Mouse (Mus musculus) yolk sac, embryonic 10.5 days (tissue): ENCODE data around the gene Rab30.

Experiments used
- DNase-seq: peaks from one replicate; pipeline ENCODE4 v3.0.0-alpha.2; 2017; ENCODE audit warnings: low spot score

Rab30 gene

DNA sequence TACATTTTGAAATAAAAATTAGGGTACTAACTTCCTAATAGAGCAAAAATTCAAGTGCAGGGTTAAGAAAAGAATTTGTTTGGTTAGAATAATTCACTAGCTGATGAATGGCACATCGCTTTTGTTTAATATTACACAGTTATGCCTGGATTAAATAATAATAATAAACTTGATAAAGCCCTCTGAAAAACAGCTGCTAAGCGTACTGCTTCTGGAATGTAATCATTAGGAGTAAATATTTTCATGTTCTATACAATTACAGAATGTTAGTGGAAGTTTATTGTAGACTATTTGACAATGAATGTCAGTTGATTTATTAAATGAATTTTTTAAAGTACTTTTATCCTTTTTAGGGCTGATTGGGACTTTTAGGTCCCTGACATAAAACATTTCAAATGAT, 100.9 kb downstream of the Rab30 start:
- no peak for DNase-seq

DNA sequence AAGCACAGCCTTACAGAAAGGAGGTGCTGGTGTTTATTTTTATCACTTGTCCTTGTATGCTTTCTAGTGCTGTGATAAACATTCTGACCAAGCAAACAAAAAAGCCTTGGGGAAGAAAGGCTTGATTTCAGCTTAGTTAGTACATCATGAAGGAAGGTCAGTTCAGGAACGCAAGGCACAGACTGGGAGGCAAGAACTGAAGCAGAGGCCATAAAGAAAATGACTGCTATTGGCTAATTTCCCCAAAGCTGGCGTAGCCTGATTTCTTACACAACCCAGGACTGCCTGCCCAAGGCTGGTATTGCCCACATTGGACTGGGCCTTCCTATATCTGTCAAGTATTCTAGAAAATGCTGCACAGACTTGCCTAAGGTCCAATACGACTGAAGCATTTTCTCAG, 106.8 kb downstream of the Rab30 start:
- DNase-seq = no peak

DNA sequence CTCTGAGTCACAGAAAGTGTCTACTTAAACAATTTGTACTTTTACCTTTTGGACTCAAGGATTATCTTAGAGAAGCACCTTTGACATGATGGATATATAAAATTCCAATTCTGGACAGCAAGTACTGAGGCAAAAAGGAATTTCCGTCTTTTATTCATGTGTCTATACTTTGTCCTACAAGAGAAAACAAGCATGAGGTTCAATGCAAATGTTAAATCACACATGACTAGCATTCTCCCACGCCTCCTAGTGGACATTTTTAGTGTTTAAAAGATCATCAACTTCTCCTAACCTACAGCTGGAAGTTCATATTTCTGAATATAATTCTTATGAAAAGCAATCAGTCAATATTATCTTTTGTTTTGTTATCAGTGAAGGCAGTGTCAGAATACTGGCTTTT, 125.1 kb downstream of the Rab30 start:
- no peak for DNase-seq

DNA sequence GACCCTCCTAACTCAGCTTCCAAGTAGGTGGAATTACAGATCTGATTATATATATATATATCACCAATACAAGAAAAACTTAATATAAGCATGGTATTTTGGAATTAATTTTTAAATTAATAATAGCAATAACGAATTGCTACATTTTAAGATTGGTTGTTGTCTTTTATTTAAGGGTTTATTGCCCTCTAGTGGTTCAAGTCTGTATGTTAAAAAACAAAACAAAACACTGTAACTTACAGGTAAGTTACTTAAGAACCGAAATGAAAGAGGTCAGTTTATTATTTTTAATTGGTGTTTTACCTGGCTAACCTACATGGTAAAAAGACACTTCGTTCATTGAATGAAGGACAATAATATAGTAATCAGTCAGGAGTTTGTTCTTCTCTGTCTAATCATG, 128.8 kb downstream of the Rab30 start:
- DNase-seq = no peak

DNA sequence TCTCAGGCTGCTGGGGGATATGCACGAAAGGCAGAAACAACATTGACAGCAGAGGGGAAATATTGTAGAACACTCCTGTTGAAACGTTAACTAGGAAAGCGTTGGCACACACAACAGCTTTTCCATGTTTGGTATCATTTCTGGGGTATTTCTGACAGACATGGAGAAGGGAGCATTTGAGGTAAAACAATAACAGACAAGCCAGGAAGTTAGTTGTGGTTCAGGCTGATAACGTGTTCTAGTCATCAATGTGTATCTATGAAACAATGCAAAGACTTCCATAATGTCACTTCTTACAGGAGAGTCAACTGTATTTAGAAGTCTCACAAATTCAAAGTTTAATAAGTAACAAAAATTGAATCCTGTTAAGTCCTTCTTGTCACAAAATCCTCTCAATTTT, 130.2 kb downstream of the Rab30 start:
- DNase-seq = no peak

DNA sequence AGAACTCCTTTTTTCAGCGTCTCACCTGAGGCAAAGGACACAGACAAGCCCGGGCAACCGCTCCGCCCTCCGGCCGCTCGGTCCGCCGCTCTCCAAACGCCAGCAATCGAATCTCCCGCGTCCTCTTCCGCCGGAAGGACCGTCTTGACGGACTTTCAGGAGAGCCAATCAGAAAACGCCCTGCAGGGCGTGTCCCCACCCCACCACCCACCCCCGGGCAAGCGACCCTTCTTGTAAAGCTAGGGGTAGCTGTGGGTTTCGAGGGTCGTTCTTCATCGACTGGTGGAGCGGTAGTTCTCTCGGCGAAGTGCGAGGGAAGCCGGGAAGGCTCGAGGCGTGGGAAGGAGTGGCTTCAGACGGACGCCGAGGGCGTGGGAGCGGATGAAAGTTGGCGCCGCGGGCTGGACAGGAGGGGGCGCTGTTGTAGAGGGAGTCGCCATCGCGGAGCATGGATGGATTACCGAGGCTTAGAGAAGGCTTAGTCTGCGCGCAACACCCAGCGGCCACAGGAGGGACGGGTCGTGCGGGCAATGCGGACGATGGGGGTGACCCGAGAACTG, 132.8 kb downstream of the Rab30 start, which contains the start of the genes Ddias and Prcp:
Ddias (minus strand) TSS at position 132 of the 560 bp plus-strand sequence.
Prcp (plus strand) TSS at position 355 of the 560 bp plus-strand sequence.
- peak; percentile 96 for DNase-seq

DNA sequence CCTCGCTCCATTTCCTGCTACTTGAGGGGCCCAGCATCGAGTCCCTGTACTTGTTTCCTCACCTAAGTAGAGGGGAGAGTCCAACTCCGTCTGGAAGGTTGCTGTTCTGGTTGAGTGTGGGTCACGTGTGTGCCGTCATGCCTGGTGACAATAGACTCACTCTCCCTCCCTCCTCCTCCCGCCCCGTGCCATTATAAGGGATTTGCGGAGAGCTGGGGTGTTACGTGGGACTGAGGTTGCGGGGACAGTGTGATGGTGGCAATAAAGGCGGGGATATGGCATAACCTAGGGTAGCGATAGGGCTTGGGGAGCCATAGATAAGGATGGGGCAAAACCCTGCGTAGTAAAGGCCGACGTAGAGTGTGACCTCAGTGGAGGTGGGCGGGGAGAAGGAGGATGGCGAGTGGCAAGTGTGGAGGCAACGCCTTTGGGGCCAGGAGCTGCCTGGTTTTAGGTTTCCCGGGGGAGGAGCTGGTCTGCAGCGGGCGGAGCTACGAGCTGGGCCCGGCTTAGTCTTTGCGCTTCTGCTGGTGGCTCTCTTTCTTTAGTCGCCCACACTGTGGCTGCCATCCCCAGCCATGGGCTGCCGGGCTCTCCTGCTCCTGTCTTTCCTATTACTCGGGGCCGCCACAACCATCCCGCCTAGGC, 133.5 kb downstream of the Rab30 start:
- DNase-seq = peak; percentile 95

DNA sequence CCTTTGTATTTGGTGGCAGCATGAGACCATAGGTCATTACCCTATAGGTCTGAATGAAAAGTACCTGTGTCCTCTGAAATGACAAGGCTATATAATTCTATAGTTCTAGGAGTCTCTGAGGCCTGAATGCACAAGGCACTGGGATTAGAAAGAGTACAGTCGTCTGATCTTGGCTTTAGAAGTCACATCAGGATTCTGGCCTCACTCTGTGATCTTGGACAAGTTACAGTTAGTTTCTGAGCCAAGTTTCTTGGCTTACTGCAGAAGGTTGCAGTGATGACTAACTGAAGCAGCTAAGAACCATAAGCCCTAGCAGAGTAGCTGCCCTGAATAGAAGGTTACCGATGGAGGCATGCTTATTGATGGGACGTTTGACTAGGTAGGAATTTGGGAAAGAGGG, 134.7 kb downstream of the Rab30 start:
- no peak for DNase-seq

DNA sequence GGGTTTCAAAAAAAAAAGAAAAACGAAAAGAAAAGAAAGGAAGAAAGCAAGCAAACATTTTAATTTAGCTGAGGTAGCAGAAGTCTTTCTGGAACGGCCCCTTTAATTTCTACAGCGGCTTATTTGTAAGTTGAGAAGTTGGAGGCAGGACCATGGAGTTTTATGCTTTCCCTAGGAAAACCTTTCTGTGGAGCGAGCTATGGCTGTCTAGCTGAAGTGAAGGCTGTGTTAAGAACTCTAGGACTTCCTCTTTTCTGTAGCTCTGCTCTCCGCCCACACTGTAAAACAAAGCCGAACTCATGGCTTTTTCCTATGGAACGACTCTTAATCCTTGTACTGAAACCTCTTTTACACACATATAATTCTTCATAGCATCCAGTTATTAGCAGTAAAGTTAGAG, 135.1 kb downstream of the Rab30 start:
- no peak for DNase-seq

DNA sequence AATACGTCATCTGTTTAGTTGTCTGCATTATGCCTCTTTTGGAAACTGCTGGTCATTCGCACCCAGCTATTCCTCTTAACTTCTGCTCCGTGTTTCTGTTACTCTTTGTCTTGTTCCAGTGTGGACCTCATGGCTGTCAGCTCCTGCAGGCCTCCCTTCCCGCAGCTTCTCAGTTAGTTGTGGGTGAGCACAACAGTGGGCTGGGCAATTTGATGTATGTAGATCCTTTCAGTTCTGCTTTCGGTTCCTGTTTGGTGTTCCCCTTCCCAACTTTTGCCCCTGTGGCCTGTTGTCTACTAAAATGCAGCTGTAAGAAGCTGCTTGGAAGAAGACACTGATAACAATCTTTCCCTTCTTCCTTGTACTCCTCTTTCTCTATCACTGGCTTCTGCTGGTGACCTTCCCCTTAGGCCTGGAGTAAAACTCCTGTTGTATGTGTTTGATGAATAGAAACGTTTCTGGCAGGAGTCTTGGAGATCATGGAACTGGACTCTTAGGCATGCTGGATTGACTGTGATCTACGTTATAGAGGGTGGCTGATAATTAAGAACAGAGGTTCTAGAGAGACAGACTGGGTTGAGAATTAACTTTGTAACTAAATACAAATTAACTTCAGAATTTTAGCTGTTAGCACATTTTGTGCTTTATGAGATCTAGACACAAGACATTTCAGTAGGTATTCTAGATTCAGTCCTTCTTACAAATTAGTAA, 137.3 kb downstream of the Rab30 start:
- DNase-seq = no peak

DNA sequence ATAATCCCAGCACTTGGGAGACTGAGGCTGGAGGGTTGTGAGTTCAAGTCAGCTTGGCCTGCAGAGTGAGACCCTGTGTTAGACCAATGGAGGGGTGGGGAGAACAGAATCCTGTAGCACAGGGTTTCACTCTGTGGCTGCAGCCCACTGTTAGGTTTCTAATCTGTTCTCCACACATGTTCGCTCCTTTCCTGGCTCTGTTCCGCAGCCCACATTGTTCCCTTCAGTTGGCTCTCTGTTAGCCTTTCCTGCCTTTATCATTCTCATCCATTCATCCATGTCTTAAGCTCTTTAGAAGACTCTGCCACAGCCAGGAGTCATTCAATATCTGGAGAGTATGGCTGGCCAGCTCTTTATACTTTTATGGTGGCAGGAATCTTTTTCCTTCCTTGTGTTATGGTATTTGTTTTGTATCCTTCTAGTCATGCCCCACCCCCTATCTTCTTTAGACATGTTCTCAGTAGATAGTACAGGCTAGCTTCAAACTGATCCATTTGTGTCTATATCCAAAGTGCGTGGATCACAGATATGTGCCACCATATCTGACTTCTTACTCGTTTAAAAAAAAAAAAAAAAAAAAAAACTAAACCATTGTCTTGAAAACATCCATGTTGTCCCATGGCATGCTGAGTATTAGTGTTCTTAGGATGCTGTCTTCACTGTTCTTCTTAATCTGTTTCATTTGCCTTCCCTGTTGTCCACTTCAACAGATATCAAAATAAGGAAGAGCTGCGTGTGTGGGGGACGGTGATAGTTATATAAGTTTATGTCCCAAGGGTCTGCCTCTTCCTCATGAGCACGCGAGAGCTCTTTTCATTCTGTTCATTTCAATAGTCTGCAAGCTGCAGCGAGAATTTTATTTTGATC, 142.7 kb downstream of the Rab30 start:
- DNase-seq = no peak

DNA sequence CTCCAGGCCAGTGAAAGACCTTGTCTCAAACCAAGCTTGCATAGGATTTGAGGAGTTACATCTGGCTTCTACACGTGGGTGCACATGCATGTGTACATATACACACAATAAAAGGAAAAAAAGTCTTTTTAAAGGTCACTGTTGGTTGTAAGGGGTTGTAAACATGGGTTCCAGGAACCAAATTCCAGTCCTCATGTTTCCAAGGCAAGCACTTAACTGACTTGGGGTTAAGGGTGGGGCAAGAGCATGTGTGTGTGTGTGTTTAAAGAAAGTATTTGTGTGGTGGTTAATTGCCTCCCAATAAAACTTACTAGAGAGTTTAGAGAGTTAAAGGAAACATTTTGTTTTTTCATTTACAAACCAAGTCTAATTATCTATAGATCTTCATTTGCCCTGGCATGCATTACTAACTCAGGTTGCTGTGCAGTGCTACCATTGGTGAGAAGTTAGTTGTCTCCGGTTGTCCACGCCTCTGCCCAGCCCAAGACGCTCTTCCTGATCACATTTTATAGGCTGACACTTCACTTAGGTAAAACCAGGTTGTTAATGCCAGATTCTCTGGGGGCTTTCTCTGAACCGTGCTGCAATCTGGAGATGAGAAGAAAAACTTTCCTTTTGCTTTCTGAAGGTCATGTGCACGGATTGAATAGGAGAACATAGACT, 143.7 kb downstream of the Rab30 start:
- no peak for DNase-seq

DNA sequence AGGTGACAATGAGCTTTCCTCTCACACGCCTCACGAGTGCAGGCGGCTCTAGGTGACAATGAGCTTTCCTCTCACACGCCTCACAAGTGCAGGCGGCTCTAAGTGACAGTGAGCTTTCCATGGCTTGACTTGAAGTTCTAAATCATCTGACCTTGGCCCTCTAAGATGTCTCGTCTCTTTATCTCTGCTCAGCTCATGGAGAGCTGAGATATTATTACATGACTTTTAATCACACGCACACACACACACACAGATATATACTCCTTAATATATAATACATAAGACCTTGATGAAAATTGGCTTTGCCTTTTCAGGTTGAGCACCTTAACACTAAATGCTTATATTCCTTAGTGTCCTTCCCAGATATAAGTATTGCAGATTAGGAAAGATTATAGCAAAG, 145.4 kb downstream of the Rab30 start:
- DNase-seq = no peak

DNA sequence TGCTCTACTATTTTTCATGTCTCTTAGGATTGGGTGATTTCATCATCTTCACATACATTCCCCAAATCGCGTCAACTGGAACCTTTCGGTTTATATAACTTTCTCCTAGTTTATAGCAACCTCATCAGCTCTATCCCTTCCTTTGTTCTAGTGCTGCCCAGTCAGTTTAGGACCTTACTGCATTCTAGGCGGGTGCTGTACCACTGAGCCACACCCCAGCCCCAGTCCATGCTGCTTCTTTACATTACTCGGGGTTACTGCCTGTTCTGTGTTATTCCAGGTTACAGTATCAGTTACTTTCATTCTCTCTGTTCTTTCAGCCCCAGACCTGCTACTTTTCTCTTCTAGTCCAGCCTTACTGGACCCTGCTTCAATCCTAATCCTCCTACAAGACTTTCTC, 145.8 kb downstream of the Rab30 start:
- DNase-seq = no peak

DNA sequence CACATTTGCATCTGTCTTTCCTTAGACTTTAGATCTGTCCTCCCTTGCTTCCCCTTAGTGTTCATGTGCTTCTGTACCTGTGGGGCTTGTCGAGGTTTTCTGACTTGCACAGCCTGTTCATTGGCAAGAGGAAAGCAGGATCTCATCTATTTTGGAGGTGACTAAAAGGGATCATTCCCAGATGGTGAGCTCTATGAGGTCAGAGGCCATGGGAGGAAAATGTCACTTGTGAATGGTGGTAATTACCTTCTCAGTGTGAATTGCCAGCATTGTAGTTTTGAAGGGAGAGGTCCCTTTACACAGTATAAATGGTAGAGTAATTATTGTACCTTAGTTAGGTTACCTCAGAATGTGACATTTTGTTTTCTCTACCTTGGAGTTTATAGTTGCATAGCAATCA, 148.8 kb downstream of the Rab30 start:
- no peak for DNase-seq

DNA sequence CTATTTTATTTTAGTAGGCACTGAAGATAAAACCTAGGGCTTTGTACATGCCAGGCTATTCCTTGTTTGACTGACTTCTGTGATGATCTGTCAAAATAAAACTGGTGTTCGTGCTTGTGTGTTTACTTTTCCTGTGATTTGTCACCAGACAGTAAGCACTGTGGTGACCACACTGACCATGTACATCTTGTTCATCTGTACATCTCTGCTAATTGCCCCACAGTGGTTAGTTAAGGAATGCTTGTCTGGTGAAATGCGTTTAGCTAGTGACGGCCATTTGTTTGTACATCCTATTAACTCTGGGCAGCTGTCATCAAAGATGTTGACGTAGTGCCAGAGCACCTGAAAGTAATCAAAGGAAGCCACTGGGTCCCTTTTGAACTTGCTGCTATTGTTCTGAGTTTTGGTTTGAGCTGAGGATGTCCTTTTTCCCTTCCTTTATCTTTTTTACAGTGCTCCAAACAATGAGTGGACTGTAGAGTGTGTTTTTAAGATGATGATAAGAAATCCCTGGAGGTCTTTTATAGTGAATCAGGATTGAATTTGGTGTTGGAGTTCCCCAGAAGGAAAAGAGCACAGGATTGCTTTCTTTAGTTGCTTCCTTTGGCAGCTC, 149.3 kb downstream of the Rab30 start:
- DNase-seq = no peak

DNA sequence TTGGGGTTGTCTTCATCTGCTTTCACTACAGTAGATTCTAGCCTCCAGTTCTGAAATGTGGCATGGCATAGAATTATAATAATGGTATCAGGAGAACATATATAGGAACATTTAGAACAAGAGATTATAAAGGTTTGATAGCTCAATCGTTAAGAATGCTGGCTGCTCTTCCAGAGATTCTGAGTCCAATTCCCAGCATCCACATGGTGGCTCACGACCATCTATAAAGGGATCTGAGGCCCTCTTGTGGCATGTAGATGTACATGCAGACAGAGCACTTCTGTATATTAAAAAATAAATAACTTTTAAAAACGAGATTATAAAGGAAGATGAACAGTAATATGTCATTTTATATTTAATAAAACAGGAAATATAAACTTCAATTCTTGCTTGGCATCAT, 152.1 kb downstream of the Rab30 start:
- no peak for DNase-seq
